Mouse (Mus musculus): Measurements from ENCODE around the gene Asic2.
A peak's percentile ranks its signal among the peaks of the same experiment; 100 is the strongest.

The Asic2 gene

GRCm38 (mm10) chr11:81508385-81509233, 459.6 kb downstream of the Asic2 start:
- no peak for DNase-seq

GRCm38 (mm10) chr11:81504791-81505430, 463.3 kb downstream of the Asic2 start:
- DNase-seq: no peak

- DNase-seq: peak; percentile 47
Observed at GRCm38 (mm10) chr11:81501473-81502246, 466.6 kb downstream of the Asic2 start.

GRCm38 (mm10) chr11:81498990-81499389, 469.3 kb downstream of the Asic2 start:
- DNase-seq: no peak

GRCm38 (mm10) chr11:81497652-81498391, 470.4 kb downstream of the Asic2 start:
- DNase-seq: peak; percentile 67

- no peak for DNase-seq
Observed at GRCm38 (mm10) chr11:81496446-81496845, 471.8 kb downstream of the Asic2 start.

DNA sequence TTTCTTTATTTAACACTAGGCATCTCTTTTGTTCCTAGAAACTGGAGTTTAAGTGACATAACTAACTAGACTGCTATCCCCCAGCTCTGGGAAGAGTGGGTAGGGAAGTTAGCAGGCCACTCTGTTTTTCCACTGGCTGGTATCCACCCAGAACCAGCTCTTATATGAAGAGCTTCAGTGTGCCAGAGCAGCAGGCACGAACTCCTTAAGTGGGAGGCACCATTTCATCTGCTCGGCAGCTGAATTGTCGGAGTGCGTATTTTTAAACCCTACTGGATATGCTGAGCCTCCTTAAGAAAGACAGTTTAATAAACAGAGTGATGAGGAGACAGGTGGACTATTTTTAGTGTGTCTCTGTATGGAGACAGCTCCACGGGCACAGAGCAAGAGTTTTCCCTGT, 475.9 kb downstream of the Asic2 start:
- DNase-seq: no peak

- DNase-seq: no peak
Observed at GRCm38 (mm10) chr11:81489144-81489735, 479.0 kb downstream of the Asic2 start.

DNA sequence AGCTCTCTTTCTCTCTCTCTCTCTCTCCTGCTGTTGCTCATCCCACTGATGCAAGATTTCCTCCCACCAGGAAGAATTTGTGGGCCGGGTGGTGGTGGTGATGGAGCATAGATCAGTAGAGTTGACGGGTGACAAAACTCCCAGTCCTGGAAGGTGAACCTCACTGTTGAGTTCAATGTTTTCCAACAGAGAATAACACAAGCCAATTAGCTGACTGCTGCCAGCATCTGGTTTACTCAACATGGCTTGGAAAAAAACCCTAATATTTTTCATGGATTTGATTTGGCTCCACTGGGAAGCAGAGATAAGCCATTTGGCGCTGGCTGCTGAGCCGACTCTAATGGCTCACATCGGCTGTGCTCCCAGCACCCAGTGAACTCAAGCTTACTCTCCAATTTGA, 479.6 kb downstream of the Asic2 start:
- DNase-seq: no peak

DNA sequence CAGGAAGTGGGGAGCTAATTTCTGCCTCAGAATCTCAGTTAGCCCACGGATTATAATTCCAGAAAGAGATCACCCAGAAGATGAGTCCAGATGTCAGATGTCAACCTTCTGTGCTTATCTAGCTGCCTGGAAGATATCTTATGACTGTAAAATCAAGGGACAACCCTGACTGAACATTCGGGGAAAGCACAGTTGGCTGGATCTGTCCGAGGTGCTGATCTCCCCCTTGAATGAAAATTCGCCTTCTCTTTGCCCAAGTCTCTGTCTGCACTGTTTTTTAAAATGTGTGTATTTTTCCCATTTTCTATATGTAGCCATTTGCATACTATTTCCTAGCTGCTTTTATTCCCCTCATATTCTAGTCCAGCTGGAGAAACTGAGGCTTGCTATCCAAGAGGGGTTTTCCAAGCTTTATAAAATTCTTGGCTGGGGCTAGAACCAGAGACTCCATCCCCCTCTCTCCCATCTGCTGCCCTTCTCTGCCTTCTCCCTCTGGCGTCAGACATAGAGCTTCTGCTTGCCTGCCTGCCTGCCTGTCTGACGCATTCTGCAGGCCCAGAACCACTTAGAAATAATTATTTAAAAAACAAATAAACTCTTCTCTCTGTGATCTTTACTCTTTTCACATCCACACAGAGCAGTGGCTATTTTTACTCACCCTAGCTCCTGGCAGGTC, 481.9 kb downstream of the Asic2 start:
- no peak for DNase-seq

GRCm38 (mm10) chr11:81481198-81481597, 487.1 kb downstream of the Asic2 start:
- peak; percentile 45 for DNase-seq

- DNase-seq: peak; percentile 59
Observed at GRCm38 (mm10) chr11:81476231-81476630, 492.0 kb downstream of the Asic2 start.

- DNase-seq: no peak
Observed at GRCm38 (mm10) chr11:81474121-81474520, 494.1 kb downstream of the Asic2 start.

- peak; percentile 69 for DNase-seq
Observed at GRCm38 (mm10) chr11:81462199-81462598, 506.1 kb downstream of the Asic2 start.

- DNase-seq: no peak
Observed at GRCm38 (mm10) chr11:81461748-81462147, 506.5 kb downstream of the Asic2 start.

DNA sequence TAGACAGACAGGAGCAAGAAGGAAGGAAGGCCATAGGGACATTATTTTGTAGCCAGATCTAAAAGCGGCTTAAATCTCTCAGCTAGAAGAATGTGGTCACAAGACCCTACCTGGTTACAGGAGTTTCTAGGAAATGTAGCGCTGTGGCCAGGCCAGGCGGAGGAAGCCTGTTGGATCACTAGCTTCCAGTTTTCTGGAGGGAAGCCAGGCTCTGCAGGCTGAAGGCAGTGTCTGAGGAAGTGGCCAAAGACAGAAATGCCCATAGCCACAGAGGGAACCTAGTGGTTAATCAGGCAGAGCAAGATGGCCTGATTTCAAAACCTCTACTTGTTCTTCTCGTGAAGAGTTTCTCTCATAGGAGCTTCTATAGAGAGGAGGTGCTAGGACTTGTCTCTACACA, 513.3 kb downstream of the Asic2 start:
- DNase-seq: no peak

DNA sequence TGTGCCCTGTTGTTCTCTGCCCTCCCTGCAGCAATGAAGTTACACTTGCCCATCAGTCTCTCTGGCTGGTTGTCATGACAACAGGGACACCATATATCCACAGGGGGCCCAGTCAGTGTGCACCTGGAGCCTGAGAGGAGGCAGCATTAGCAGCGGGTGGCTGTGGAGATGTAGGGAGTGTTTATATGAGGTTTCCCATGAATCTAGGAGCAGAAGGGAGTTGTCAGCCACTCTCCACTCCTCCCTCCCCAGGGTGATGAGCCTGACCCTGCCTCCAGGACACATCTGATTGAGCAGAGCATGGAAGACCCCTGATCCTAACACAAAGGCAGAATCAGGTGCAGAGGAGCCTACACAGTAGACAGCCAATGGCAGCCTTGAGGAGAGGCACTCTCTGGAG, 514.1 kb downstream of the Asic2 start:
- peak; percentile 53 for DNase-seq

- DNase-seq: peak; percentile 32
Observed at GRCm38 (mm10) chr11:81449271-81449705, 519.0 kb downstream of the Asic2 start.

DNA sequence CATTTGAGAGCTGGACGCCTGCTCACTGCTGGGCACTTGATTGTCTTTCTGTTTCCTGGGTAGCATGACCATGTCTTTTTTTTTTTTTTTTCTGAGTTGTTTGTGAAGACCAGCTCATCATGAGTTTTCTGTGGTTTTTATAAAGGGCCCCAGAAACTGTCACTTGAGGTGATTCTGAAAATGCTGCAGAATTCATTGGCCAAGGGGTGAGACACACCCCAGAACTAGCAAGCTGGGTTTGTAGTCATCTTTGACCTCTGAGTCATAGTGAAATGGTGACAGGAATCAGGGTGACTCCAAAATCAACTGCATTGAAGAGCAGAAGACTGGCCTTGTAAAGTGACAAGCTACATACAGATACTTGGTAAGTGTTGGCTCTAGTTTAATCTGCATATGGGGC, 521.9 kb downstream of the Asic2 start:
- DNase-seq: no peak

GRCm38 (mm10) chr11:81426857-81427256, 541.4 kb downstream of the Asic2 start:
- DNase-seq: peak; percentile 15

- no peak for DNase-seq
Observed at GRCm38 (mm10) chr11:81419112-81419511, 549.1 kb downstream of the Asic2 start.

- no peak for DNase-seq
Observed at GRCm38 (mm10) chr11:81418027-81418426, 550.2 kb downstream of the Asic2 start.

All from retina, postnatal 1 day (tissue).